Mouse (Mus musculus) hindbrain, embryonic 14.5 days (tissue): ENCODE measurements around the gene Gpbar1. TPM values are rescaled to one million over a fixed set of nuclear protein-coding genes. Genes with fewer than 3 reads are reported as not detected.

Source experiments
- ATAC-seq: fragments of 200-750 bp; cut with Nextera tagmentation; 2 replicates; pipeline ENCODE4 v1.8.0; 2017; ENCODE audit warnings: moderate number of reproducible peaks, mild to moderate bottlenecking, moderate TSS enrichment, moderate library complexity; ENCODE audit not compliant: low FRiP score
- DNase-seq: peaks from one replicate; pipeline ENCODE4 v3.0.0-alpha.2; 2015; ENCODE audit warnings: low spot score
- H3K27ac ChIP-seq: fragments of 300-500 bp; sonication (generic); 2 replicates; pipeline ENCODE4 v1.5.1; 2014; ENCODE audit warnings: mild to moderate bottlenecking, moderate library complexity
- H3K27me3 ChIP-seq: fragments of 300-500 bp; sonication (generic); 2 replicates; pipeline ENCODE4 v1.6.1; 2014; ENCODE audit warnings: mild to moderate bottlenecking, low read length, mixed read lengths; ENCODE audit not compliant: control insufficient read depth, insufficient read depth
- H3K36me3 ChIP-seq: fragments of 300-500 bp; sonication (generic); replicated peaks from 2 replicates; pipeline ENCODE4 v1.6.1; 2014; ENCODE audit not compliant: control insufficient read depth, insufficient read depth
- H3K4me1 ChIP-seq: fragments of 300-500 bp; sonication (generic); replicated peaks from 2 replicates; pipeline ENCODE4 v1.6.1; 2014; ENCODE audit warnings: antibody characterized with exemption, low read length, mixed read lengths; ENCODE audit not compliant: control insufficient read depth, insufficient read depth
- H3K4me2 ChIP-seq: fragments of 300-500 bp; sonication (generic); replicated peaks from 2 replicates; pipeline ENCODE4 v1.6.1; 2014; ENCODE audit warnings: mild to moderate bottlenecking, moderate library complexity
- H3K4me3 ChIP-seq: fragments of 300-500 bp; sonication (generic); replicated peaks from 2 replicates; pipeline ENCODE4 v1.5.1; 2014; ENCODE audit warnings: mild to moderate bottlenecking, low read length
- H3K9ac ChIP-seq: fragments of 300-500 bp; sonication (generic); 2 replicates; pipeline ENCODE4 v1.6.1; 2014
- H3K9me3 ChIP-seq: fragments of 300-500 bp; sonication (generic); 2 replicates; pipeline ENCODE4 v1.6.1; 2016; ENCODE audit warnings: low read length; ENCODE audit not compliant: control insufficient read depth
- WGBS: fragments of 180-500 bp; shearing (Covaris S2); extraction: QIAGEN DNeasy Blood & Tissue Kit; methylation state at CpG from one replicate; pipeline ENCODE4 v1.1.7; 2014; 5-methylcytosine and 5-hydroxymethylcytosine counted together
- polyA plus RNA-seq: library from polyadenylated mRNA; unstranded; fragments of >200 nt; fragmentation: Nextera tagmentation; extraction: Ambion mirVana; gene quantifications from 2 replicates; pipeline ENCODE4 v1.2.1, GENCODE M21; 2014

The Gpbar1 gene
- polyA plus RNA-seq, 1 experiment from 2014 or later: 0.19 TPM

DNA sequence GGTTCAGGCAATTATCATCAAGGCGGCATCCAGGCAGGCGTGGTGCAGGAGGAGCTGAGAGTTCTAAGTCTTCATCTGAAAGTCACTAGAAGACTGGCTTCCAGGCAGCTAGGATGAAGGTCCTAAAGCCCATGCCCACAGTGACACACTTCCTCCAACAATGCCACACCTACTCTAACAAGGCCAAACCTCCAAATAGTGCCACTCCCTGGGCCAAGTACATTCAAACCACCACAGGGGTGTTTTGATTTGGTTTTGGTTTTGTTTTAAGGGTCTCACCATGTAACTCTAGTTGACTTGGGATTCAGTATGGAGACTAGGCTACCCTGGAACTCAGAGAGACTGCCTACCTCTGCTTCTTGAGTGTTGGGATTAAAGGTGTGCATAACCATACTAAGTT lies 27.2 kb downstream of the Gpbar1 start, which contains the start of gene Tmbim1:
Gene Tmbim1 (minus strand): TSS at position 101 of the 400 bp plus-strand sequence.
- Histone ChIP-seq H3K36me3 (no peaks in the 10 kb centered on the region; the same call in 1 of the 2 replicates), H3K27me3 (peaks cover 18% of the 10 kb centered on the region), H3K9me3 (no peaks in the 10 kb centered on the region), H3K4me1 (peaks cover 13% of the 10 kb centered on the region; the same call in 1 of the 2 replicates), H3K4me2 (peak within 1 kb of the TSS; percentile 59), H3K9ac (0 out of 2 replicates have a peak within 1 kb of the TSS, but pooled peaks have one; percentile 56), H3K4me3 (peak within 1 kb of the TSS; percentile 36; the same call in 1 of the 2 replicates), H3K27ac (no peak within 1 kb of the TSS)
- 96% methylated on average over 2 of the region's 2 CpGs for WGBS
- ATAC-seq: no peak
- no peak for DNase-seq

DNA sequence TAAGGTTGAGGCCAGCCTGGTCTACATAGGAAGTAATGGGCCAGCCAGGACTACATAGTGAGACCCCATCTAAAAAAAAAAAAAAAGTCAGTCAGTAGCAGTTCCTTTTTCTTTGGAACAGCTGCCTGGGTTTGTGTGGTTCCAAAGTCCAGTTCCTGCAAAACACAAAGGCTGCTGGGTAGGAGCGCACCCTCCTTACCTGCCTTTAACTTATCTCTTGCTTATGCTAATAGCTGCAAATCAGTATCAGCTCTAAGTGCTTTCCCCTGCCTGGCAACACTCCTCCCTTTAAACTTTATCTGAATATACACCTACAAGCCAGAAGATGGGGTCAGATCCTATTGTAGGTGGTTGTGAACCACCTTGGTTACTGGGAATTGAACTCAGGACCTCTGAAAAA lies 28.8 kb downstream of the Gpbar1 start:
- Histone ChIP-seq H3K9me3 (no peaks in the 10 kb centered on the region), H3K4me1 (peaks cover 13% of the 10 kb centered on the region; the same call in 1 of the 2 replicates), H3K9ac (no peak overlapping the region), H3K4me2 (no peak overlapping the region), H3K27ac (no peak overlapping the region), H3K4me3 (no peak overlapping the region), H3K27me3 (peaks cover 18% of the 10 kb centered on the region), H3K36me3 (no peaks in the 10 kb centered on the region; the same call in 1 of the 2 replicates)
- no peak for ATAC-seq
- DNase-seq: no peak
- 96% methylated on average over 1 of the region's 1 CpGs for WGBS

DNA sequence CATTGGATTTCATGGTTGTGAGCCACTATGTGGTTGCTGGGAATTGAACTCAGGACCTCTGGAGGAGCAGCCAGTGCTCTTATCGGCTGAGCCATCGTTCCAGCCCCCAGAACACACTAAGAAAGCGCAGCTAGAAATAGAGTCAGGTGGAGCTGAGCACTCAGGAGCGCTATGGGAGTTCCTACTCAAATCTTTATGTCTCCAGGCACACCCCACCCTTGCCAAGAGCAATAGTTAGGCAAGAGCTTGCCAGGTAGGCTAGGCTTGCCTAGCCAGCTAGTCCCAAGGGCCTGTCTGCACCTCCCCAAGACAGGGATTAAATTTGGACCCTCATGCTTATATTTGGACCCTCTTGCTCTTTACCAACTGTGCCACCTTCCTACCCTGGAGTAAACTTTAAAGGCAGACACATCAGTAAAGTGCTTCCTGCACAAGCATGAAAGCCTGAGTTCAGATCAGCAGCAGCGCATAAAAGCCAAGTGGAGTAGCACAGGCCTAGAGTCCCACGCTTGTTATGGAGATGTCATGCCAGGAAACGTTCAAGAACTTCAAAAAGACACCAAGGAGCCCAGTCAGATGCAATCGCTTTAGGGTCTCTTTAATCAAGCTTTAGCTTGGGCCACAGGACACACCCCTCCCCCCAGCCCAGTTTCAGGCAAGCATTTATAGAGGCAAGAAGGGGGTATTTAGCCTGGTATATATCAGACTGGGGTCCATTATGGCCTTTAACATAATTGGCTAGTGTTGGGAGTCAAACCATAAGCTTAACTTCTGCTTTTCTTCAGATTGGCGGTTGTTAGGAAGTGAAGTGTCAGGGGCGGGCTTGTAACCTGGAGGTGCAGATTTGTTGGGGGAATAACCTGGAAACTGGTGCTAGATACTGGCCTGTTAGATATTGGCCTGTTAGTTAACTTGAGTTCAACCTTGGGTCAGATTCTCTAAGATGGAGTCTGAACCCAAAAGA lies 29.9 kb downstream of the Gpbar1 start:
- no peaks in the 10 kb centered on the region; the same call in 1 of the 2 replicates for H3K36me3 ChIP-seq
- no peak overlapping the region for H3K4me2 ChIP-seq
- ATAC-seq (no peak), DNase-seq (no peak)
- H3K9ac ChIP-seq: no peak overlapping the region
- H3K9me3 ChIP-seq: no peaks in the 10 kb centered on the region
- H3K27me3 ChIP-seq: peaks cover 9% of the 10 kb centered on the region
- no peak overlapping the region for H3K27ac ChIP-seq
- H3K4me1 ChIP-seq: peaks cover 11% of the 10 kb centered on the region; the same call in 1 of the 2 replicates
- H3K4me3 ChIP-seq: no peak overlapping the region
- 77% methylated on average over 10 of the region's 10 CpGs for WGBS

DNA sequence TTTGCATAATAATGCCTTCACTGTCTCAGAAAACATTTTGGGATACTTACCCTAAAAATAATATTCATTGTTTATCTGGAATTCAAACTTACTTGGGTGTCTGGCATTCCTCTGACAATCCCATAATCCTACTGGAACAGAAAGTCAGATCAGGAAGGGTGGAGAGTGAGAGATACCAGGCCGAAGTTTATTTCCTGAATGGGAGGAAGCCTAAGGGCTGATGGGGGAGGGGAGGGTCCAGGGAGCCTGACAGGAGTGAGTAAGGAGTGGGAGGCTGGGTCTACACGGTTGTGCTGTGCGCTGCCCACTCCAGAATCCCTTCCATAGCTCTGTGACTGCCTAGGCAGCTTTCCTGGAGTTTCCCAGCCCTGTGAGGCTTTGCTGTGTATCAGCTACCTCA lies 31.4 kb downstream of the Gpbar1 start:
- Histone ChIP-seq H3K27me3 (no peaks in the 10 kb centered on the region), H3K27ac (no peak overlapping the region), H3K4me1 (no peaks in the 10 kb centered on the region), H3K9ac (no peak overlapping the region), H3K36me3 (no peaks in the 10 kb centered on the region; the same call in 1 of the 2 replicates), H3K4me2 (no peak overlapping the region), H3K9me3 (no peaks in the 10 kb centered on the region), H3K4me3 (no peak overlapping the region)
- DNase-seq (no peak), ATAC-seq (no peak)
- WGBS: 61% methylated on average over 3 of the region's 3 CpGs

DNA sequence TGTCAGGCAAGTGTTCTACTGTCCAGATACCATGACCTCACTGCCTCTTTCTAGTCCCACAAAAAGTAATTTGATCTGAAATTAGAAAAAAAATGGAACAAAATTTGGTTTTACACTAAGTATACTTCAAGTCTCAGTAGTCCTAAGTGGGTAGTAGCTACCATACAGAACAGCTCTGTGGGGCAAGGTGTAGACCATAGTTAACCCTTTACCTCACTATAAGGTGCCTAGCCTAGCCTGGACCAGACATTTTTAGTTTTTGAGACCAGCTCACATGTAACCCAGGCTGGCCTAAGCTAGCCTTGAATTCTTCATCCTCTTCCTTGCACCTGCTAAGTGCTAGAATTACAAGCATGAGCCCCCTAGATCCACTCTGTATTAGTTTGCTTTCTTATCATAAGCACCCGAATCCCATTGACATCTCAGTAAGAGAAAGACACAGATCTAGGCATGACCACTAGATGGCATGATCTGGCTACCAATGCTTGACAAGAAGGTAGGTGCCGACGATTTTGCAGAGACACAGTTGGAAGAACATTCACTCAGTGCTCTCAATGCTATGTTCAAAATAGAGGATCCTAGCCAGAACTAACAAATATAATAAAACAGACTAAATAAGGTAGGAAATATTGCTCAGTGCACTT lies 34.8 kb downstream of the Gpbar1 start:
- H3K4me2 ChIP-seq: no peak overlapping the region
- H3K36me3 ChIP-seq: no peaks in the 10 kb centered on the region
- no peaks in the 10 kb centered on the region for H3K27me3 ChIP-seq
- H3K27ac ChIP-seq: no peak overlapping the region
- no peak overlapping the region for H3K4me3 ChIP-seq
- WGBS: 5% methylated on average over 3 of the region's 3 CpGs
- peak; percentile 87 for DNase-seq
- H3K9ac ChIP-seq: no peak overlapping the region
- ATAC-seq: peak; percentile 51; the same call in 1 of the 2 replicates
- no peaks in the 10 kb centered on the region for H3K4me1 ChIP-seq
- no peaks in the 10 kb centered on the region for H3K9me3 ChIP-seq

DNA sequence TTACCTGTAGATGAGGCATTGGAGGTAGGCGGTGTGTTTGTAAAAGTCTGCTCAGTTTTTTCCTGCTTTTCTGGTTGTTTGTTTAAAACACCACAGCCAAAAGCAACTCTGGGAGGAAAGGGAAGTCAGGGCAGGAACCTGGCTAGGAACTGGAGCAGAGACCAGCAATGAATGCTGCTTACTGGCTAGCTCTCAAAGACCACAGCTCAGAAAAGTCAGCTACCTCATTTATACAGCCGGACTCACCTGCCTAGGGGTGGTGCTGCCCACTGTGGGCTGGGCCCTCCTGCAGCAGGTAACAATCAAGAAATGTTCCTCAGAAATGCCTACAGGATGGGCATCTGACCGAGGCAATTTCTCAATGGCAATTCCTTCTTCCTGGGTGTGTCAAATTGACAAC lies 36.4 kb downstream of the Gpbar1 start:
- H3K4me3 ChIP-seq: no peak overlapping the region
- no peaks in the 10 kb centered on the region for H3K27me3 ChIP-seq
- no peak overlapping the region for H3K27ac ChIP-seq
- no peak overlapping the region for H3K9ac ChIP-seq
- no peaks in the 10 kb centered on the region for H3K4me1 ChIP-seq
- DNase-seq: no peak
- no peak for ATAC-seq
- no peaks in the 10 kb centered on the region for H3K9me3 ChIP-seq
- no peaks in the 10 kb centered on the region for H3K36me3 ChIP-seq
- H3K4me2 ChIP-seq: no peak overlapping the region
- 93% methylated on average over 3 of the region's 3 CpGs for WGBS

DNA sequence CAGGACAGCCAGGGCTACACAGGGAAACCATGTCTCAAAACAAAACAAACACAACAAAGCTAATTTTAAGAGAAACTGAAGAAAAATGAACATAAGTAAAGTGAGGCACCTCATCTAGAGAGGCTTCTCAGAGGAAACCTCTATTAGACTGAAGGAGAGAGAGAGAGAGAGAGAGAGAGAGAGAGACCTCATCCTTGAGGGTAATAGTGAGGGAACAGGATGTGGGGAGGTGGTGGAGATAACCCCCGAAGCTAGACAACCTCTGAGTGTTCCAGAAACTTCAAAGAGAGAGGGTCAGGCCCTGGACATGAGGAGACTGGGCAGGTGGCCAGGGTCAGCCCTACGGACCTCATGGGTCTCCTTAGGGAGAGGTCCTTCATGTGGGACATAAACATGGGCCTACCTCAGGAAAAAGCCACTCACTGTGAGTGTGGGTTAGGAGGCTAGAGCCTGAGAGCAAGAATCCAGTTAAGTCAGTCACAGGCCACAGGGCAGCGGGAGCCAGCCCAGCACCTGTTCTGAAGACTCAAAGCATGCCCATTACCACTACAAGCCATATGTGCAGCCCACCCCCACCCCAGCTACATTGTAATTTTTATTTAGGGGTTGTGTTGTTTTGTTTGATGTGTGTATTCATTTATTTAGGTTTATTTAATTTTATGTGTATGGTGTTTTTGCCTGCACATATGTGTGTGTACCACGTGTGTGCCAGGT lies 37.9 kb downstream of the Gpbar1 start:
- Histone ChIP-seq H3K27ac (no peak overlapping the region), H3K9ac (no peak overlapping the region), H3K4me1 (no peaks in the 10 kb centered on the region), H3K9me3 (no peaks in the 10 kb centered on the region), H3K27me3 (no peaks in the 10 kb centered on the region), H3K36me3 (no peaks in the 10 kb centered on the region), H3K4me2 (no peak overlapping the region), H3K4me3 (no peak overlapping the region)
- DNase-seq (no peak), ATAC-seq (no peak)
- WGBS: 86% methylated on average over 4 of the region's 4 CpGs

DNA sequence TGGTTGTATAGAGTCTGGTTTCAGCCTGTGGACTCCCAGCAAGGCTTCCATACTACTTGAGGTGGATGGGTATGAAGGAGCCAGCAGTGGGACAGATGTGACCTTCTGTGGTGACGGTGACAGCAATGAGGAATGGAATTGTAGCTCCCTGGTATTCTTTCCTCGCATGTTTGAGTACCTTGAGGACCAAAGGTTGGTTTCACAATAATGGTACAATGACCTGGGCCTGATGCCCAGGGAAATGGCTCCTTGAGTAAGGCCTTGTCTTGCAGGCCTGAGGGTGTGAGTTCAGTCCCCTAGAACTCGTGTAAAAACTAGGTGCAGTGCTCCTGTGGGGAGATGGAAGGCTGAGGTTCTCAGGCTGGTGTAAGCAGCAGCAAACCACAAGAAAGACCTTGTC lies 40.4 kb downstream of the Gpbar1 start:
- Histone ChIP-seq H3K4me3 (no peak overlapping the region), H3K36me3 (no peaks in the 10 kb centered on the region), H3K4me2 (no peak overlapping the region), H3K27me3 (no peaks in the 10 kb centered on the region), H3K9ac (no peak overlapping the region), H3K27ac (no peak overlapping the region), H3K9me3 (no peaks in the 10 kb centered on the region), H3K4me1 (no peaks in the 10 kb centered on the region)
- no peak for DNase-seq
- ATAC-seq: no peak
- WGBS: 92% methylated on average over 3 of the region's 3 CpGs

DNA sequence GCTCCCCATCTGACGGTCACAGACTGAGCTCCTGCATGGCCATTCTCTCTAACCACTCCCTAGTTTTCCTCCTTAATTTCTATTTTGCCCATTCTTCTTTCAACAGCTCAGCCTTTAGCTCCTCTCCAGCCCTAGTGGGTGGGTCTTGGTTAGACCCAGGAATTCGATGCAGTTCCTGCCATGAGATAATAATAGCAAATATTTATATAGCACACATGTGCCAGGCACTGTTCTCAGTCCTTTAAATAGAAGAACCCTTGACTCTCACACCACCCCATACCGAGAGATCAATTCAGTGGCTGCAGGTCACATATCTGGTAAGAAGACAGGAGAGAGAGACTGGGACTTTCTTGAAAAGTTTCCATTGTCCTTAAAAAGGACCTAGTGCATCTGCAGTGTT lies 43.0 kb downstream of the Gpbar1 start:
- H3K4me2 ChIP-seq: no peak overlapping the region
- DNase-seq (no peak), ATAC-seq (no peak)
- no peaks in the 10 kb centered on the region for H3K9me3 ChIP-seq
- H3K4me1 ChIP-seq: no peaks in the 10 kb centered on the region
- WGBS: 87% methylated on average over 3 of the region's 3 CpGs
- no peak overlapping the region for H3K9ac ChIP-seq
- no peaks in the 10 kb centered on the region for H3K36me3 ChIP-seq
- no peak overlapping the region for H3K4me3 ChIP-seq
- no peak overlapping the region for H3K27ac ChIP-seq
- no peaks in the 10 kb centered on the region for H3K27me3 ChIP-seq
